Mouse (Mus musculus): ENCODE data around the gene Arntl. TPM values are rescaled to one million over a fixed set of nuclear protein-coding genes. Genes with fewer than 3 reads are reported as not detected.

Arntl gene
- polyA plus RNA-seq, 1 experiment: 19.8 TPM

Other genes with a start within 250 kb of the Arntl start
- 5.7 and 6.1 TPM in 2 replicates for gene Btbd10, start 161.9 kb downstream of the Arntl start, polyA plus RNA-seq (2012; rRNA removed)
- gene Pth, start 181.1 kb downstream of the Arntl start, polyA plus RNA-seq (2012; rRNA removed): not detected in 2 replicates

All from large intestine, adult 2 months (tissue).